Mouse (Mus musculus): ENCODE data around the gene Gm33543. TPM values are rescaled to one million over a fixed set of nuclear protein-coding genes. Genes with fewer than 3 reads are reported as not detected.

Gm33543 gene
- 1 to 10 TPM; 2.0 to 2.7 TPM for total RNA-seq (2021)

DNA sequence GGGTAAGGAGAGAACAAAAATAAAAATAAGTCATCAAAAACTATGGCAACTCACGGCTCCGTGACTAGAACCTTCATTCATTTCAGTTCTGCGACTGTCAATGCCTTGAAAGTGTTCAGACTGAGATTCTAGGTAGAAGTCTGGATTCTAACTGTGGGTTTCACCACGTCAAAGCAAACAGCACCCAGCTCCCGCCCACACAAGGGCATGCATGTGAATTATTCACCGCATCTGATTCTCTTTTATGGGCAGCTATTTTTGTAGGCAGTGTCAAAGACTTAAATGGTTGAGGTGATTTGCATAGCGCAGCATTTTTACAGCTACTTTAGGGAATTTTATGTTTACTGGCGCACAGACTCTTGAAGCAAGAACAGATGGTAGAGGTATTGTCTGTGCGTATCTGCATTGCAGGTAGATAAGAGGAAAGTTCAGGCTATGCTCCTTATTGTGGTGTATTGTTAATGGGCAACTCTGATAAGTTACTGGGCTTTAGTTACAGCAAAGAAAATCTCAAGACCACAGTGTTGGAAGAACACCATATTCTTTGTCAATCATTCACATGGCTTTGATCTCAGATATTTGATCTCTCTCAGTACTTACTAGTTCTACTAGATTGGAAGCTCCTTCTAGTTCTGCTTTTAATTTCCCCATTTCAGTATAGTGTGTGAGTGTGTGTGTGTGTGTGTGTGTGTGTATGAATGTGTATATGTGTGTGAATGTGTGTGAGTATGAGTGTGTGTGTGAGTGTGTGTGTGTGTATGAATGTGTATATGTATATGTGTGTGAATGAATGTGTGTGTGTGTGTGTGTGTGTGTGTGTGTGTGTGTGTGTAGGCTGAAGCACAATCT, at the start of gene Gm33543:
Gm33543 (minus strand) TSS at position 142 of the 849 bp plus-strand sequence.
- intact Hi-C loops (cut with DNase I) = no loop called here
- no peak for DNase-seq

DNA sequence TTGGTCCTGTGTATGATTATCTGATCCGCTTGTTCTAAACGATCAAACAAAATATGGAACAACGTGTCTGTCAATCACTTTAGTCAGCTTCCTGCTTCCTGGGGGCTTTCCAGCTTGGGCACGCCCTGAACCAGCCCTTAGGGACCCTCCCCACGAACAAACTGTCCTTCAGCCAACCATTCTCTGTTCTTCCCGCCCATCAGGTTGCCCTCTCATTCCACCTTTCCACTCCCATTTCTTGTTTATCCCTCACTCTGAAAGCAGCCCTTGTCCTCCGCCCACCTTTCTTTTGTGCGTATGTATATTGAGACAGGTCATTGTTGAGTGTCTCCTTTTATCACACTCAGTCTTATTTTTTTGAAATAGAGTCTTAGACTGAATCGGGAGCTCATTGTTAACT, 49.4 kb upstream of the Gm33543 start:
- intact Hi-C loops (cut with DNase I) = loop anchor here (10.0 kb wide), 2 partner anchors 807 to 897 kb away; no protein-coding TSS in a partner anchor
- DNase-seq = no peak

DNA sequence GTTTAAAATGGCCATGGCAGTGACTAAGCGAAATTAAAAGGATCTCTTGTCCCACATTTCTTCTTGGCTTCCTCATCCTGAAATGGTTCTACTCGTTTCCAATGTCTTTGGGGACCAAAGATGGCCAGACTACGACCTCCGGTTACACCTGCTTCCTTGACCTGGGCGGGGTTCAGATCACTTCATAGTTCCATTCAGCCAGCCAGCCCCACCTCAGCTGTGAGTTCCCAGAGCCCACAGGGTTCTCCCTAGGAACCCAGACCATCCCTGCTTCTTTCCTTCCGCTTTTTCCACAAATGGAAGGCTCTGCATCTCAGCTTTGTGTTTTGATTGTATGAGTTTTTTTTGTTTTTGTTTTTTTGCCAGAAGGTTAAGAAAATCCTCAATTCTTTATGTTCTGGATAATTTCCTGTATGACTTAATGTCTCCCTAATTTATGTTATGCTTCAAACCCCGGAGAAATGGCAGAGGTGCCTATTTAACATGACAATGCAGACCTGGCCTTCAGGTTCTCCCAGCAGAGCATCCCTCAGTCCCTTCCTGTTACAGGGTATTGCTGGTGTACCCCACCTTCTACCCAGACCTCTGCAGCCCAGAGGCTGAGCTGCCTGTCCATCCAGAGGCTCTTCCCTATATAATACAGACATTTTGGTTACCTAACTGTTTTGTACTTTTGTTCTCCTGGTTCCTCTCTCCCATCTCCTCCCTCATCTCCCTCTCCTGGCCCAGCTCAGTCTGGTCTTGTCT, 48.7 kb upstream of the Gm33543 start:
- intact Hi-C loops (cut with DNase I) = loop anchor here (10.0 kb wide), 2 partner anchors 807 to 897 kb away; no protein-coding TSS in a partner anchor
- no peak for DNase-seq

DNA sequence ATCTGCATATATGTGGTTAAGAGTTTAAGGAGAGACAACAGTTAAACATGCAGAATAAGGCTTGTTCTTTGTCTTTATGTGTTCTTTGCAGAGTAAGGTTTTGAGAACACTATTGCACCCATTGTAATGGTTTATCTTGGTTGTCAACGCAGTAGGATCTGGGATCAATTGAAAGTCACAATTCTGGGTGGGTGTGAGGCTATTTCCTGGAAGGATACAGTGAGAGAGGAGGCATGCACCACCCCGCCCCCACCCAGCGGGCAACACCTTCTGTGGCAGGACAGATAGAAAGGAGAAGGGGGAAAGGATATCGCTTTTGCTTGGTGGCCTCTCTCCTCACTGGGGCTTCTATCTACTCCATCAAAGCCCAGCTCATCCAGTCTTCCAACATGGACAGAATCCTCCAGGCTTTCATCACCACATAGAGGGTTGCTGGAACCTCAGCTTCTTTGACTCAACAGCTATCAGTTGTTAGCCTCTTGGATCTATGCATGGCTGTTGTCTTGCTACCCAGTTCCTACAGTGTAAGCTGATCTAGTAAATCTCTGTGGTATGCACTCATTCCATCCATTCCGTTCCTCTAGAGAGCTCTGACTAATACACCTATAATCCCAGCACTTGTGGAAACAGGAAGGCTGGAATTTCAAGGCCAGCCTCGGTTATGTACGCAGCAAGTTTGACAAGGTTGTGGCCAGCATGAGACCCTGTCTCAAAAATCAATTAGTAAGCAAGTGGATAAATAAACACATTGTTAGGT, 41.2 kb upstream of the Gm33543 start:
- no peak for DNase-seq
- intact Hi-C loops (cut with DNase I) = no loop called here

DNA sequence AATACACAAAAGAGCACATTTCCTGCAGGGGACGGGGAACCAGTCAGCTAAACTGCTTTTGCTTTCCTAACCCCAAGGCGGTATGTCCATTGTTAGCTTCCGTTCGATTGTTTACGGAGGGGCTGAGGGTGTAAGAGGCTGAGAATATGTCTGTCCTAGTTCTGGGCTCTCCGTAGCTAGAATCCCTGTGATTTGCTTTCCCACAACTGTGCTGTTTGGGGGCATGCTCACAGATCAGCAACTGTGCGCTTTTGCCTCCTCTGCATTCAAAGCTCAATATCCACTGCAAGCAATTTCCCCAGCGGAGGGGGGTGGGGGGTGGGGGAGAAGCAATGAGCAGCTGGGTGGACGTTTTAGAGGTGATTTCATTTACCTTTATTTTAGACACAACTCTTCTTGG, 39.3 kb upstream of the Gm33543 start:
- intact Hi-C loops (cut with DNase I) = no loop called here
- no peak for DNase-seq

DNA sequence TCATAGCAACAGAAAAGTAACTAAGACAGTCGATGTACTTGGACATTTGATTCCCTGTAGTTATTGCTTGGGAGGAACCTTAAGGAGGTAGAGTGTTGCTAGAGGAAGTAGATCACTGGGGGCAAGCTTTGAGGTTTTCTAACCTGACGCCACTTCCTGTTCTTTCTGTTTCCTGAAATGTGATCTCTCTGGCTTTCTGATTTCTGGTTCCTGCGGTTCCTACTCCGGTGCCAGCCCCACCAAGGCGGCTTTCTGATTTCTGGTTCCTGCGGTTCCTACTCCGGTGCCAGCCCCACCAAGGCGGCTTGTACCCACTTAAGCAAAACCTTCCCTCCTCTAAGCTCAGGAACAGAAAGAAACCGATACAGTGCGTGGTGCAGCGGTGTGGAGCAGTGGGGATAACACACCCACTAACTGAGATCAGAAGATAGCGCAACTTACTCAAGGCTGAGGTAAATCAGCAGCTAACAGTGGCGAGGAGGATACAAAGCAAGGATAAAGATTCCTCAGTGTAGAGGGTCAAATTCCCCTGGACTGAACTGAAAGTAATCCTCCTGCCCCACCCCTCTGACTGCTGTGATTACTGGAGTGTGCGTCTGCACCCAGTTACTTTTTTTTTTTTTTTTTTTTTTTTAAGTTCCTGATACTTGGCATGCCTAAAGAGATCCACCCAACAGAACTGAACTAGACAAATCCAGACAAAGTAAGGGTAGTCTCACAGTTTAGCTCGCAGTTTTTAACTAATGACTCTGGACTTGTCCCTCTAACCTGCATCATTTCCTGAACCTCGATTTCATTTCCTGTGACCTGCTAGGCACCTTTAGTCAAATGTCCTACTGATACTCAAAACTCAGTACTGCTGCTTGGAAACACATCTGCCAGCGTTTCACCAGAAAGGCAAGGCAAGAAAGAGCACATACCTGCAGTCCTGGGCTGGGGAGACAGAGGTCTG, 37.5 kb upstream of the Gm33543 start:
- intact Hi-C loops (cut with DNase I) = no loop called here
- no peak for DNase-seq

DNA sequence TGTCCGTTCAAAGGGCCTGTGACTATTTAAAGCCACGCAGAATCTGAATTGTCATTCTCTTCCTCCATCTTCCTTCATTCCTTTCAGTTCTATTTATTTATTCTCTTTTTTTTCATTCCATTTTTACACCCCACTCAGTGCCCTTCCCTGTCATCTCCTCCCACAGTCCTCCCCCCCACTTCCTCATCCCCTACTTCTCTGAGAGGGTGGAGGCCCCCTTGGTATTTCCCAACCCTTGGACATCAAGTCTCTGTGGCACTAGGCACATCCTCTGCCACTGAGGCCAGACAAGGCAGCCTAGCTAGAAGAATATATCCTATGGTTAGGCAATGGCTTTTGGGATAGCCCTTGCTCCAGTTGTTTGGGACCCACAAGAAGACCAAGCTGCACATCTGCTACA, 28.1 kb upstream of the Gm33543 start:
- intact Hi-C loops (cut with DNase I) = no loop called here
- DNase-seq = no peak

DNA sequence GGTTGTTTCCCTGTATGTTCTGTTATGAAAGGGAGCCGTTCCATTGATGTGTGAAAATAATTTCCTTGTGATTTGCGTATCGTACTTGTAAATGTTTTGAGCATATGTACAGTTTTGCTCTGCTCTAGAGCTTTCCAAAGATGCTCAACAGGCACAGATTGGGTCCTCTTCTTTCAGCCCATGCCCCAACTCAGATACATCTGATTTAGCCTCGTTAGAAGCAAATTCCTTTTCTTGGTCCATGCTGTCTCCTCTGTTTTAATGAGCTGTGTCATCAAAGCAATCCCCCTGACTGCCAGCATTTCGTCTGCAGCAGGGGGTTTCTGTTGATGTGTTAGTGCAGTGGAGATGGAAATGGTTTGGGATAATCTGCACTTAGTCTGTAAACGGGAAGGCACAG, 25.6 kb upstream of the Gm33543 start:
- intact Hi-C loops (cut with DNase I) = no loop called here

DNA sequence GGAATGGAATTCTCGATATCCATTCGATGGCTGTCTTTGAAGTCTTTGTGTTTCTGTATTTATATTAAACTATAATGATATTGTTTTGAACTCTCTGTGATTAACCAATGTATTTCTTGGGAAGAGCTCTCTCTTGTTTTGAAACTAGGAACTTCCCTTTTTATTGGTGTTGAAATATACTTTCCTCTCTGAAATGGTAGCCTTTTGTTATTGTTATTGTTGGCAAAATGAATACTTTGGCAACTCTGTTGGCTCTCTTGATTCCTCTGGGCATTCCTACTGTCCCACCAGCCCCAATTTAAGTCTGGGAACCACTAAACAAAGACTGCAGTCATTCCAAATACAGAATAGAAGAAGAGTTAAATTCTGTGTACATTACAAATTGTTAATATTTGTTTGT, 24.9 kb upstream of the Gm33543 start:
- intact Hi-C loops (cut with DNase I) = no loop called here
- DNase-seq = no peak

More for the DNA sequence above, 25.6 kb upstream of the Gm33543 start:
- no peak for DNase-seq

DNA sequence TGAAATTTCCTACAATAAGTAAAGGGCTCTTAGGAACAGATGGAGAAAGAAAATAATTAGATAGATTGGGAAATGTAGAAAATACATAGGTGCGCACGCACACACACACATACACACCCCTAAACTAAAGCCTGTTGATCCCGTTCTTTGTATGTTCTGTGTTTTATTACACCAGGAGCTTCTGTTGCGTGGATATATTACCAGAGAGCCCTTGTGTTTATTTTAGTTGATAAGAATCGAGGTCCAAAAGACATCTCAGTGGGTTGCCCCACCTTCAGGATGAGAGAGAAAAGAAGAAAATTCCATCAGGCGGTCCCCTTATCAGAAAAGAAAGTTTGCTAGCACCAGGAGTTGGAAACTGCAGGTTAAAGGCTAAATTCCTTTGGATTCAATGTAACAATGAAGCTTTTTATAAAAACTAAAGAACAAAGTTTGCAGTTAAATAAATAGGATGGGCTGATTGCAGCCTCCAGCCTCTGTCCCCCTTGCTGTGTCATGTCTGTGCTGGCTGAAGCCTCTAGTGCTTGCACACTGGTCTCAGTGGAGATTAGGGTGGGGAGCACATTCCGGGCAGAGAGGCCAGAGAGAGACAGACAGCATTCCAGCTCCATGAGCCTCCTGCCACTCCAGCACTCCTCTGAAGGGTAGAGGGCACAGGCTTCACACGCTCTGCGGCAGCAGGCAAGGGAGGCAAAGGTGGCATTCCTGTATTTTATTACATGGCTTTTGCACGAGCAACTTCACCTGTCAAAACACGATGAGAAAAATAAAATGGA, 21.8 kb upstream of the Gm33543 start:
- intact Hi-C loops (cut with DNase I) = loop anchor here (2.0 kb wide), 1 partner anchor 30 kb away; no protein-coding TSS in a partner anchor
- peak; percentile 25 to 30 for DNase-seq

DNA sequence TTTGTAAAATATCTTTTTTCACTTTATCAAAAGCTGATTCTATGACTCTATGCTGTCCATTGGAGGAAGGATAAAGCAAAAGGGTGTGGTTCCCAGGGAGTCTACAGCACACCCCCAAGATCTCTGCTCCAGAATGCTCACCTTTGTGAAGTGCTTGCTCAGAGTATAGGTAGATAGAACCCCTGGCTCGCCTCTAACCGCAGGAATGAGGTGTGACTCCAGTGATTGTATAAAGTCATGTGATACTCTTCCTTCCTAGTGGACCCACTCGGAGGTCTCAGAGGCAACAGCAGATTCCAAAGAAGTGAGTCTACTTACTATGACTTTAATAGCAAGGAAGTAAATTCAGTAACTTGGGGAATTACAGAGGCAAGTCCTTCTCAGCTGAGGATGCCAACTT, 19.9 kb upstream of the Gm33543 start:
- intact Hi-C loops (cut with DNase I) = no loop called here
- DNase-seq = no peak

DNA sequence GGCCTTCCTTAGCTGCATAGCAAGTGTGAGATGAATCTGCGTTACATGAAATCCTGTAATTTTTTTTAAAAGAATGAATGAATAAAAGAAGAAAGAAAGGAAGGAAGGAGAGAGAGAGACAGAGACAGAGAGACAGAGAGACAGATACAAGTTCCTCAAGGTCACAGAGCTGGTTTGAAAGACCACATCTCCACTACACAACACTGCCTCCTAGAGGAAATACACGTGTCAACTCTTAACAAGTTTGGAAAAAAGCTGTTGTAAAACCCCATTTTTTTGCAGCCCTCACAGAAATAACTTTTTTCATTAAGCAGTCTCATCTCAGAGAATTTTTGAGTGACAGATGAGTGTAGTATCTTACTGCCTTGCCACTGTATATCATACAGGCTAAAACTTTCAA, 15.4 kb upstream of the Gm33543 start:
- no peak for DNase-seq
- intact Hi-C loops (cut with DNase I) = loop anchor here (1.0 to 5.0 kb wide), 4 partner anchors 176 to 369 kb away; no protein-coding TSS in a partner anchor

DNA sequence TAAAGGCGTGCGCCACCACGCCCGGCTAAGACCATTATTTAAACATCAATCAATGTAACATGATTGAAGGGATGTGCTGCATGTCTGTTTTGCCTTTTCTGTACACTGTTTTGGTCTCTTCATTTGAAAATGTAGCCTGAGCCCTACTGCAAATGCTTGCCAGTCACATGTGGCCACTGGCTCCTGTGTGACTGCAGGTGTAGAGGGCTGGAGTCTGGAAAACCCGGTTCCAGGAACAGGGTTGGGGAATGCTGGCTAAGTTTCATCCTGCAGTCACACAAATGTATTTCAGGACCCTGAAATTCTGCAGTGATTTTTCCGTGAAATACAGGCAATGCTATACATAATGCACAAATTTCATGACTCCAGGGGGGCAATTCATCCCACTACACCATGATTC, 12.7 kb upstream of the Gm33543 start:
- no peak for DNase-seq
- intact Hi-C loops (cut with DNase I) = loop anchor here (5.0 kb wide), 2 partner anchors 173 to 213 kb away; no protein-coding TSS in a partner anchor

DNA sequence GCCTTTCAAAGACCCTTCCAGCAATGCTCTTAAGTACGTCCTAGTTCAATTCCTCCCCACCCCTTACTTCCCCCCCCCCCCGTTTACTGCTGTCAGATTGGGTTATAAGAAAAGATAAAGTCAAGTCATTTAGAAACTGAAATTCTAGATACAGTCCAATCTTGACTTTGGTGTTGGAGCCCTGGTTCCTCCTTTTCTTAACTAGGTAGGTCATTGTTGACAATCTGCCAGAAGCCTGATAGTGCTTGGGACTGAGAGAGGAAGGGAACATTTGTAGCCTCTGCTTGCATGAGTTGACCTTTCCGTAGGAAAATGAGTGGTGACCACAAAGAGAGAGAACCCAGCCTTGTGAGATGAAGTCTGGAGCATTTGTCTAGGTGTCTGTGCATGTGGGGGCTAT, 7.8 kb upstream of the Gm33543 start:
- no peak for DNase-seq

DNA sequence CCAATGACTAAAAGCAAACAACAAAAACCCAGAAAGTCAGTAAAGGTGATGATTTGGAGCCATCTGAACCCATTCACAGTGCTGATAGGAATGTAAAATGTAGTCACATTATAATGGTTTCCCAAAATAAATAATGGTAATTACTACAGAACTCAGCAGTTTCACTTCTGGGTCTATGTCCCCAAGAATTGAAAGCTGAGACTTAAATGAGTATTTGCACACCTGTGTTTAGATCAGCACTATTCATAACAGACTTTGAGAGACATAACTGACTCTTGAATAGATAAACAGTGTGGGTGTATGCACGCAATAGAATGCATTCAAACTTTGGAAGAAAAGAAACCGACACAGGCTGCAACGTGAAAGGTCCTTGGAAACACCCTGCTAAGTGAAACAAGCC, 4.0 kb upstream of the Gm33543 start:
- intact Hi-C loops (cut with DNase I) = no loop called here

More for the DNA sequence above, 7.8 kb upstream of the Gm33543 start:
- intact Hi-C loops (cut with DNase I) = no loop called here

DNA sequence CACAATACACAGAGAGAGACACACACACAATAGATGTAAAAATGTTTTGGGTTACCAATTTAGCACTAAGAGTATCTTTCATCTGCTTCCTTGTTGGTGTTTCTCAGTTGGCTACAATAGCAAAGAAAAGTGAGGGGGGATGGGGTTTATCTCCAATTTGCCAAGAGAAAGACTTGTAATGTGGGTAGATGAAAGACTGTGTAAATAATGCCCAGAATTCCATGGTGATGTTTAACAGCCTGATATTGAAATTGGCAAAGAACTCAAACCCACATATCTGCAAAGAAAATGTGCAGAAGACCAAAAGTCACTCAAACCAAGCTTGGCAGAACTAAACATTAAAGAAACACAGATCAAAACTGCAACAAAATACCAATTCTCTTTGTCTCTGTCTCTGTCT, 3.6 kb upstream of the Gm33543 start:
- intact Hi-C loops (cut with DNase I) = no loop called here

More for the DNA sequence above, 4.0 kb upstream of the Gm33543 start:
- DNase-seq = no peak

DNA sequence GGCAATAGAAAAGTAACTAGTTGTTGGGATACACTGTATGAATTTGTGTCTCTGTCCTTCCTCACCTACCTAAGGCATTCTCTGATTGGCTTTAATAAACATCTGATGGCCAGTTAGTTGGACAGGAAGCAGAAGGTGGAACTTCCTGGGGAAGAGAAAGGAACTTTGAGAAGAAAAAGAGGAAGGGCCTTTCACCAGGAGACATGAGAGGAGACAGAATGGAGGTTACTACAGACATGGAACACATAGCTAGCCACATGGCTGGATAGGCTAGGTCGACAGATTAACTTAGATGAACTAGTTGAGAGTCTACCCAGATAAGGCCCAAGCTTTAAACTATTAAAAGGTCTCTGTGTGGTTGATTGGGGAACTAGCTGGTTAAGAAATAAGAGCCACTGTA, 1.1 kb upstream of the Gm33543 start:
- DNase-seq = no peak
- intact Hi-C loops (cut with DNase I) = no loop called here

More for the DNA sequence above, 3.6 kb upstream of the Gm33543 start:
- DNase-seq = no peak

DNA sequence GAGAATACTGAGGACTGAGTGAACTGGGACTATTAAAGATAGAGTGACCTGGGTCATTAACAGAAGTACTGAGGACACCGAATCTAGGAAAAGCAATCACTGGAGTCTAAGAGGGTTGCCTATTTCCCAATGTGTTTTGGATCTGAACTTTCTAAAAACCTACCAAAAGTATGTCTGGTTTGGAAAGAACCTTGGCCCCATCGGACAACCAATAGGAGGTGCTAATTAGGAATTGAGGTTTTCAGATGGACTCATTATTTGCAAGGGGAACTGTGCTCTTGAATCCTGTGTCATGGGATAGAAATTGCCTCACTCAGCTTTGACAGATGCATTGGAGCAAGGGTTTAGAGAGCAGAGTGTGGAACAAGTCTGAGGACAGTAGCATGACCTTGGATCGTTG, 1.5 kb downstream of the Gm33543 start:
- DNase-seq = no peak
- intact Hi-C loops (cut with DNase I) = no loop called here

DNA sequence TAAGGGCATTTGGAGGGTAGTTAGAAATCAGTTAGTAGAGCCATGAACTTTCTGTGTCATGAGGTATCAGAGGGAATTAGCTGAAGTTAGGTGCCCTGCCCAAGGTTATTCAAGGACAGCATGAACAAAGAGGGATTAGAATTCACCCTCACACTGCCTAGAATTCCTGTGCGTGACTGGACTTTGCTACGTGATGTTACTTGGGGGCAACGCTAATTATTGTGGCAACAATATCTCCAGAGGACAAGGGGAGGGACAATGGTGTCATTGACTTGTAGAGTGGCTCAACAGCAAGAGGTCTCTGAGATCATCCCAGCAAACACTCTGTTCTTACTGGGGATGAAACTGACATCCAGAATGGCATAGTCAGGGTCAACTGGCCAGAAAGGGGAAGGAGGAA, 2.9 kb downstream of the Gm33543 start:
- intact Hi-C loops (cut with DNase I) = no loop called here
- DNase-seq = no peak

Measured in heart, postnatal 36 days (tissue).